Mouse (Mus musculus) heart, embryonic 14.5 days (tissue): ENCODE data around the gene Hes7. TPM values are rescaled to one million over a fixed set of nuclear protein-coding genes. Genes with fewer than 3 reads are reported as not detected.

Source experiments
- ATAC-seq: fragments of 200-750 bp; cut with Nextera tagmentation; 2 replicates; pipeline ENCODE4 v1.8.0; 2017; ENCODE audit warnings: low read depth, moderate TSS enrichment; ENCODE audit not compliant: insufficient number of reproducible peaks, insufficient read depth, low FRiP score
- H3K27ac ChIP-seq, 2 experiments: fragments of 200-500 bp in 1 of 2; fragments of 300-500 bp in 1 of 2; sonication (generic) in 1 of 2; replicated peaks in 1 of 2; 2 replicates each; pipeline ENCODE4 v1.5.1; 2012 to 2014; ENCODE audit warnings: low read depth in 2 of 2, low read length in 2 of 2, control low read depth in 1 of 2, mild to moderate bottlenecking in 1 of 2, mixed read lengths in 1 of 2; ENCODE audit not compliant: control insufficient read depth in 1 of 2, insufficient read depth in 1 of 2
- H3K27me3 ChIP-seq: fragments of 300-500 bp; sonication (generic); 2 replicates; pipeline ENCODE4 v1.6.1; 2014; ENCODE audit warnings: mild to moderate bottlenecking, low read length, control low read depth; ENCODE audit not compliant: control insufficient read depth, insufficient read depth
- H3K36me3 ChIP-seq: fragments of 300-500 bp; sonication (generic); 2 replicates; pipeline ENCODE4 v1.6.1; 2014; ENCODE audit warnings: mild to moderate bottlenecking, control low read depth, low read length, mixed read lengths; ENCODE audit not compliant: control insufficient read depth, insufficient read depth
- H3K4me1 ChIP-seq, 2 experiments: fragments of 200-500 bp in 1 of 2; fragments of 300-500 bp in 1 of 2; sonication (generic) in 1 of 2; 2 replicates each; pipeline ENCODE4 v1.6.1; 2012 to 2014; ENCODE audit warnings: low read length in 2 of 2, control low read depth in 1 of 2, mixed read lengths in 1 of 2; ENCODE audit not compliant: control insufficient read depth in 2 of 2, insufficient read depth in 2 of 2
- H3K4me2 ChIP-seq: fragments of 300-500 bp; sonication (generic); 2 replicates; pipeline ENCODE4 v1.6.1; 2014; ENCODE audit warnings: mild to moderate bottlenecking, low read length
- H3K4me3 ChIP-seq, 2 experiments: fragments of 200-500 bp in 1 of 2; fragments of 300-500 bp in 1 of 2; sonication (generic) in 1 of 2; 2 replicates each; pipeline ENCODE4 v1.5.1; 2012 to 2014; ENCODE audit warnings: low read length in 2 of 2, mild to moderate bottlenecking in 2 of 2, control low read depth in 1 of 2, low read depth in 1 of 2, moderate library complexity in 1 of 2; ENCODE audit not compliant: control insufficient read depth in 1 of 2, insufficient read depth in 1 of 2
- H3K9ac ChIP-seq: fragments of 300-500 bp; sonication (generic); 2 replicates; pipeline ENCODE4 v1.6.1; 2014; ENCODE audit warnings: mild to moderate bottlenecking, low read length
- H3K9me3 ChIP-seq: fragments of 300-500 bp; sonication (generic); 2 replicates; pipeline ENCODE4 v1.6.1; 2016; ENCODE audit warnings: low read length, control low read depth; ENCODE audit not compliant: control insufficient read depth
- WGBS: fragments of 180-500 bp; shearing (Covaris S2); extraction: QIAGEN DNeasy Blood & Tissue Kit; methylation state at CpG from one replicate; pipeline ENCODE4 v1.1.7; 2014; 5-methylcytosine and 5-hydroxymethylcytosine counted together
- polyA plus RNA-seq: library from polyadenylated mRNA; unstranded; fragments of >200 nt; fragmentation: Nextera tagmentation; extraction: Ambion mirVana; gene quantifications from 2 replicates; pipeline ENCODE4 v1.2.1, GENCODE M21; 2014

The Hes7 gene
- polyA plus RNA-seq, 1 experiment from 2014 or later: 0.43 TPM

DNA sequence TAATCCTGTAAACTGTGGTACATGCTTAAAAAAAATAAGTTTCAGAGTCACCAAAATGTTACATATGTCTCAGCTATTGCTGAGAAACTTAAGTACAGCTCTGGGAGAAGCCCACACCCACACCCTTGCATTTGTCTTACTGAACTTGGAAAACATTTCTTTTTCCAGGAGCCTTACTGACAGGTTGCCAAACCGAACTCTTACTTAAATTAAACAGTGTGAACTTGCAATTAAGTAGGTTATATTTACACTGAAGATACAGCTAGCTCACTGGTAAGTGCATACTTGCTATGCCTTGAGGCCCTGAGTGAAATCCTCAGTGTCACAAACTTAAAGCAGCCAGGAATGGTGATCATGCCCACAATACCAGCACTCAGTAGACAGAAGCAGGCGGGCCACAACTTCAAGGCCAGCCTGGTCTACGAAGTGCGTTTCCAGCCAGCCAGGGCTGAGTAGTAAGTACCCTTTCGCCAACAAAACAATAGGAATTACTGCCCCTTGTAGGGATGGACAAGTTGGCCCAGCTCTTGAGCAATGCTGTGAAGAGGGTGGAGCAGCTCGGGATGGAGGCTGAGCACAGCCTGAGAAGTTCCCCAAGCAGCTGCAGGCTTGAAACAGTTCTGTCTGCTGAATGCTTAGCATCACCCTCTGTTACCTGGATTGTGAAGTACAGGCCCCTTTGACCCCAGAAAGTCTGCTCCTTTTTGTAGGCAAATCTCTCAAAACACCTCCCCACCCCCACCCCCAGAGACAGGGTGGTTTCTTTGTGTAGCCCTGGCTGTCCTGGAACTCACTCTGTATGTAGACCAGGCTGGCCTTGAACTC, 46.0 kb upstream of the Hes7 start:
- WGBS: 41% methylated on average over 6 of the region's 6 CpGs
- no peaks in the 10 kb centered on the region for H3K36me3 ChIP-seq
- no peak overlapping the region for H3K4me2 ChIP-seq
- peak overlapping the region; percentile 24 to 83; a peak in 3 of 4 replicates for H3K27ac ChIP-seq
- H3K27me3 ChIP-seq: no peaks in the 10 kb centered on the region
- ATAC-seq: no peak
- peaks cover 5 to 18% of the 10 kb centered on the region in 2 experiments for H3K4me1 ChIP-seq
- peak overlapping the region; percentile 75; the same call in 1 of the 2 replicates for H3K9ac ChIP-seq
- no peak overlapping the region for H3K4me3 ChIP-seq
- no peaks in the 10 kb centered on the region for H3K9me3 ChIP-seq

DNA sequence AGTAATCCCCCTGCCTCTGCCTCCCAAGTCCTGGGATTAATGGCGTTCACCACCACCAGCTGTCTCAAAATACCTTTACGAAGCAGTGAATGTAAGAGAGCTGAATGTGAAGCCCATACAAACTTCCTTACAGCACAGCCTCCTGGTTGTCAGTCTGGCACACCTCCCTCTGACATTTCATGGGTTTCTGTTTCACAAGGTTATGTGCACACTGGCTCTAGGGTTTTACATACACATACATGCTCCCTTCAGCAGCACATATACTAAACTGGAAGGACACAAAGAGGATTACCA, 45.5 kb upstream of the Hes7 start:
- 51% methylated on average over 2 of the region's 2 CpGs for WGBS
- H3K27ac ChIP-seq: no peak overlapping the region

DNA sequence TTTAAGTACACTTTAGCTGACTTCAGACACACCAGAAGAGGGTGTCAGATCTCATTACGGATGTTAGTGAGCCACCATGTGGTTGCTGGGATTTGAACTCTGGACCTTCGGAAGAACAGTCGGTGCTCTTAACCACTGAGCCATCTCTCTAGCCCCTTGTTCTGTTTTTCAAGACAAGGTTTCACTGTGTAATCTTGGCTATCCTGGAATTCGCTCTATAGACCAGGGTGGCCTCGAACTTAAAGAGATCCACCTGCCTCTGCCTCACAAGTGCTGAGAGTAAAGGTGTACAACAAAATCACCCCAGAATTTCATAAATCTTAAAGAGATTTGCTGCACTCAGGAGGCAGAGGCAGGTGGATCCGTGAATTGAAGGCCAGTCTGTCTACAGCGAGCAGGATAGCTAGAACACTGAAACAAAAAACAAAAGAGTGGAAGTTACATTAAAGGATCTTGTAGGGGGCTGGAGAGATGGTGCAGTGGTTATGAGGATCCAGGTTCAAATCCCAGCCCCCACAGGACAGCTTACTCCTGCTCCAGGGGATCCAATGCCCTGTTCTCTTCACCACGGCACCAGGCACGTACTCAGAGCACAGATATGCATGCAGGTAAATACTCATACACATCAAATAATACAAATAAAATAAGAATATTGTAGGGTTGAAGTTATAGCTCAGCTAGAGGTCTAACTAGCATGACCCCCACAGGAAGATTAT, 44.3 kb upstream of the Hes7 start:
- Histone ChIP-seq H3K27me3 (no peaks in the 10 kb centered on the region), H3K4me1 (peaks cover 5 to 13% of the 10 kb centered on the region in 2 experiments), H3K4me3 (no peak overlapping the region), H3K27ac (no peak overlapping the region), H3K36me3 (no peaks in the 10 kb centered on the region), H3K9me3 (no peaks in the 10 kb centered on the region), H3K4me2 (no peak overlapping the region), H3K9ac (no peak overlapping the region)
- whole genome bisulfite sequencing: 45% methylated on average over 8 of the region's 9 CpGs
- ATAC-seq: no peak

More for the DNA sequence above, 45.5 kb upstream of the Hes7 start:
- Histone ChIP-seq H3K9me3 (no peaks in the 10 kb centered on the region), H3K4me3 (no peak overlapping the region), H3K4me2 (no peak overlapping the region), H3K9ac (no peak overlapping the region), H3K4me1 (peaks cover 5 to 16% of the 10 kb centered on the region in 2 experiments), H3K27me3 (no peaks in the 10 kb centered on the region), H3K36me3 (no peaks in the 10 kb centered on the region)
- no peak for ATAC-seq

DNA sequence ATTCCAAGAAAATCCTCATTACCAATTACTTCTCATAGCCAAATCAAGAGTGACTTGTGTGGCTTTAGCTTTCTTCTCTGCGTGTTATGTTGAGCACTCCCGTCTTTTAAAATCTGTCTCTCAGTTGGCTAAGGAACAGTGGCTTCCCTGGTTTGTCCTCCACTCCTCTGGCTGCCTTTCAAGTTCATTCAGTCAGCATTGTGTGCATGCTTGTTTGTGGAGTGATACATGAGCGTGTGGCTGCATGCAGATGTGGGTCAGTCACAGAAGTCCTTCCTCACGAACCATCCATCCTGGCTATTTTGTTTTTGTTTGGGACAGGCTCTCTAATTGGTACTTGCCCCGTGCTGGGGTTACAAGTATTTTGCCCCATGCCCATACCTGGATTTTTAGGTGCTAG, 43.6 kb upstream of the Hes7 start:
- H3K4me2 ChIP-seq: no peak overlapping the region
- H3K36me3 ChIP-seq: no peaks in the 10 kb centered on the region
- no peak overlapping the region for H3K27ac ChIP-seq
- no peak overlapping the region for H3K4me3 ChIP-seq
- H3K4me1 ChIP-seq: peaks cover 2 to 7% of the 10 kb centered on the region in 2 experiments; a peak in 3 of 4 replicates
- WGBS: 58% methylated on average over 5 of the region's 5 CpGs
- no peaks in the 10 kb centered on the region for H3K9me3 ChIP-seq
- no peaks in the 10 kb centered on the region for H3K27me3 ChIP-seq
- no peak for ATAC-seq
- no peak overlapping the region for H3K9ac ChIP-seq

DNA sequence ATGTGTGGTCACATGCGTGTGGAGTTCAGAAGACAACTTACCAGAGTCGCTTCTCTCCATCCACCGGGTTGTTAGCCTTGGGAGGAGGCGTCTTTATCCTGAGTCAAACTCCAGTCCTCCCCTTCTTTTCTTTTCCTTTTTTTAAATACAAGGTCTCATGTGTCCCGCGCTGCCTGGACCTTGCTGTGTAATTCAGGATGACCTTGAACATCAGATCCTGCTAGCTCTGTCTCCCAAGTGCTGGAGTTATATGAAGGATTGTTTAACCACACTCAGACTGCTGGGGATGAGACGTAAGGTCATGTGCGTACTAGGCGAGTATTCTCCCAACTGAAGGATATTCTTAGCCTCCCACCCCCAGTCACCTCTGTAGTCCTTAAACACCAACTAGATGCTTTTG, 42.9 kb upstream of the Hes7 start:
- WGBS: 76% methylated on average over 9 of the region's 9 CpGs
- Histone ChIP-seq H3K4me1 (peaks cover 2 to 5% of the 10 kb centered on the region in 2 experiments; a peak in 3 of 4 replicates), H3K9me3 (no peaks in the 10 kb centered on the region), H3K36me3 (no peaks in the 10 kb centered on the region), H3K4me3 (no peak overlapping the region), H3K9ac (0 out of 2 replicates have a peak overlapping the region, but pooled peaks have one; percentile 16), H3K27me3 (no peaks in the 10 kb centered on the region), H3K4me2 (no peak overlapping the region), H3K27ac (no peak overlapping the region)
- ATAC-seq: no peak

- no peak for ATAC-seq
- WGBS: 86% methylated on average over 6 of the region's 6 CpGs
- H3K36me3 ChIP-seq: no peaks in the 10 kb centered on the region
These were observed 42.2 kb upstream of the Hes7 start for GRCm38 (mm10) chr11:69078041-69078440.

GRCm38 (mm10) chr11:69078805-69079438, 41.3 kb upstream of the Hes7 start:
- H3K27ac ChIP-seq: no peak overlapping the region
- 65% methylated on average over 5 of the region's 5 CpGs for WGBS
- no peak overlapping the region for H3K4me2 ChIP-seq
- H3K27me3 ChIP-seq: no peaks in the 10 kb centered on the region
- no peak for ATAC-seq
- H3K9ac ChIP-seq: no peak overlapping the region
- H3K36me3 ChIP-seq: no peaks in the 10 kb centered on the region
- no peaks in the 10 kb centered on the region for H3K9me3 ChIP-seq
- H3K4me1 ChIP-seq: peaks cover 0 to 2% of the 10 kb centered on the region in 2 experiments; a peak in 1 of 4 replicates
- H3K4me3 ChIP-seq: no peak overlapping the region

More at GRCm38 (mm10) chr11:69078041-69078440, 42.2 kb upstream of the Hes7 start:
- Histone ChIP-seq H3K9ac (no peak overlapping the region), H3K9me3 (no peaks in the 10 kb centered on the region), H3K4me1 (peaks cover 0 to 2% of the 10 kb centered on the region in 2 experiments; a peak in 1 of 4 replicates), H3K27me3 (no peaks in the 10 kb centered on the region), H3K4me3 (no peak overlapping the region), H3K27ac (no peak overlapping the region), H3K4me2 (no peak overlapping the region)
